Mouse (Mus musculus) stomach, embryonic 14.5 days (tissue): Measurements from ENCODE around the gene Mfng. TPM values are rescaled to one million over a fixed set of nuclear protein-coding genes. Genes with fewer than 3 reads are reported as not detected.

Source experiments
- ATAC-seq: fragments of 200-750 bp; cut with Nextera tagmentation; 2 replicates; pipeline ENCODE4 v1.8.0; 2017; ENCODE audit warnings: low read depth, moderate TSS enrichment; ENCODE audit not compliant: insufficient number of reproducible peaks, insufficient read depth, low FRiP score
- H3K27ac ChIP-seq: fragments of 300-500 bp; sonication (generic); 2 replicates; pipeline ENCODE4 v1.5.1; 2014; ENCODE audit warnings: mild to moderate bottlenecking, low read length, moderate library complexity, mixed read lengths
- H3K27me3 ChIP-seq: fragments of 300-500 bp; sonication (generic); 2 replicates; pipeline ENCODE4 v1.6.1; 2014; ENCODE audit warnings: low read length, control low read depth, mixed read lengths; ENCODE audit not compliant: control insufficient read depth, insufficient read depth
- H3K36me3 ChIP-seq: fragments of 300-500 bp; sonication (generic); 2 replicates; pipeline ENCODE4 v1.6.1; 2014; ENCODE audit warnings: mild to moderate bottlenecking, control low read depth, low read length, moderate library complexity, mixed read lengths; ENCODE audit not compliant: control insufficient read depth, insufficient read depth
- H3K4me1 ChIP-seq: fragments of 300-500 bp; sonication (generic); 2 replicates; pipeline ENCODE4 v1.6.1; 2014; ENCODE audit warnings: low read length, control low read depth, mixed read lengths; ENCODE audit not compliant: control insufficient read depth, insufficient read depth
- H3K4me2 ChIP-seq: fragments of 300-500 bp; sonication (generic); replicated peaks from 2 replicates; pipeline ENCODE4 v1.6.1; 2014; ENCODE audit warnings: low read depth, low read length, control low read depth
- H3K4me3 ChIP-seq: fragments of 300-500 bp; sonication (generic); 2 replicates; pipeline ENCODE4 v1.5.1; 2014; ENCODE audit warnings: low read depth, low read length, control low read depth
- H3K9ac ChIP-seq: fragments of 300-500 bp; sonication (generic); replicated peaks from 2 replicates; pipeline ENCODE4 v1.6.1; 2014; ENCODE audit warnings: low read depth, mild to moderate bottlenecking, control low read depth, low read length, moderate library complexity, mixed read lengths
- H3K9me3 ChIP-seq: fragments of 300-500 bp; sonication (generic); 2 replicates; pipeline ENCODE4 v1.6.1; 2016; ENCODE audit warnings: low read depth, low read length, control low read depth; ENCODE audit not compliant: control insufficient read depth
- WGBS: fragments of 180-500 bp; shearing (Covaris S2); extraction: QIAGEN DNeasy Blood & Tissue Kit; methylation state at CpG from one replicate; pipeline ENCODE4 v1.1.7; 2014; 5-methylcytosine and 5-hydroxymethylcytosine counted together
- polyA plus RNA-seq: library from polyadenylated mRNA; unstranded; fragments of >200 nt; fragmentation: Nextera tagmentation; extraction: Ambion mirVana; gene quantifications from 2 replicates; pipeline ENCODE4 v1.2.1, GENCODE M21; 2014

The Mfng gene
- polyA plus RNA-seq, 1 experiment from 2014 or later, result 15.7 TPM

GRCm38 (mm10) chr15:78796196-78797059 is 23.2 kb upstream of the Mfng start:
- no peak overlapping the region for H3K9ac ChIP-seq
- H3K27ac ChIP-seq, result no peak overlapping the region
- no peak; the same call in 1 of the 2 replicates for ATAC-seq
- H3K27me3 ChIP-seq, result no peaks in the 10 kb centered on the region
- H3K4me3 ChIP-seq, result no peak overlapping the region
- no peaks in the 10 kb centered on the region for H3K9me3 ChIP-seq
- 37% methylated on average over 25 of the region's 25 CpGs for WGBS
- H3K36me3 ChIP-seq, result no peaks in the 10 kb centered on the region
- H3K4me1 ChIP-seq, result peaks cover 9% of the 10 kb centered on the region; the same call in 1 of the 2 replicates
- no peak overlapping the region for H3K4me2 ChIP-seq

GRCm38 (mm10) chr15:78790990-78791389 is 17.7 kb upstream of the Mfng start:
- no peaks in the 10 kb centered on the region for H3K36me3 ChIP-seq
- no peak for ATAC-seq
- no peak overlapping the region for H3K9ac ChIP-seq
- no peaks in the 10 kb centered on the region for H3K9me3 ChIP-seq
- H3K27ac ChIP-seq, result peak overlapping the region; percentile 33; the same call in 1 of the 2 replicates
- H3K4me2 ChIP-seq, result no peak overlapping the region
- H3K4me3 ChIP-seq, result no peak overlapping the region
- H3K27me3 ChIP-seq, result no peaks in the 10 kb centered on the region
- WGBS, result 84% methylated on average over 12 of the region's 12 CpGs
- H3K4me1 ChIP-seq, result peaks cover 17% of the 10 kb centered on the region; the same call in 1 of the 2 replicates

- Histone ChIP-seq H3K36me3 (no peaks in the 10 kb centered on the region), H3K4me3 (no peak overlapping the region), H3K4me1 (peaks cover 19% of the 10 kb centered on the region; the same call in 1 of the 2 replicates), H3K27ac (no peak overlapping the region; the same call in 1 of the 2 replicates), H3K9me3 (no peaks in the 10 kb centered on the region), H3K27me3 (no peaks in the 10 kb centered on the region), H3K9ac (no peak overlapping the region), H3K4me2 (no peak overlapping the region)
- WGBS, result 48% methylated on average over 4 of the region's 4 CpGs
- ATAC-seq, result peak; percentile 50; the same call in 1 of the 2 replicates
These were observed 17.2 kb upstream of the Mfng start for GRCm38 (mm10) chr15:78790451-78790850.

- 86% methylated on average over 13 of the region's 13 CpGs for WGBS
- Histone ChIP-seq H3K9ac (no peak overlapping the region), H3K4me3 (no peak overlapping the region), H3K36me3 (no peaks in the 10 kb centered on the region), H3K27ac (no peak overlapping the region), H3K4me1 (peaks cover 19% of the 10 kb centered on the region; the same call in 1 of the 2 replicates), H3K27me3 (no peaks in the 10 kb centered on the region), H3K4me2 (no peak overlapping the region), H3K9me3 (no peaks in the 10 kb centered on the region)
- no peak for ATAC-seq
These were observed 16.5 kb upstream of the Mfng start for GRCm38 (mm10) chr15:78789721-78790323.

GRCm38 (mm10) chr15:78788042-78788441 is 14.8 kb upstream of the Mfng start:
- H3K4me2 ChIP-seq, result no peak overlapping the region
- no peak overlapping the region for H3K9ac ChIP-seq
- peak overlapping the region; percentile 63; the same call in 1 of the 2 replicates for H3K27ac ChIP-seq
- 59% methylated on average over 3 of the region's 3 CpGs for WGBS
- ATAC-seq, result no peak
- no peaks in the 10 kb centered on the region for H3K27me3 ChIP-seq
- H3K4me3 ChIP-seq, result no peak overlapping the region
- H3K4me1 ChIP-seq, result peaks cover 19% of the 10 kb centered on the region; the same call in 1 of the 2 replicates
- H3K36me3 ChIP-seq, result no peaks in the 10 kb centered on the region
- H3K9me3 ChIP-seq, result no peaks in the 10 kb centered on the region

GRCm38 (mm10) chr15:78787287-78787856 is 14.1 kb upstream of the Mfng start:
- WGBS, result 55% methylated on average over 9 of the region's 9 CpGs
- no peak overlapping the region for H3K4me2 ChIP-seq
- ATAC-seq, result no peak; the same call in 1 of the 2 replicates

GRCm38 (mm10) chr15:78786411-78786818 is 13.1 kb upstream of the Mfng start:
- H3K4me3 ChIP-seq, result no peak overlapping the region
- 76% methylated on average over 9 of the region's 9 CpGs for WGBS
- H3K9me3 ChIP-seq, result no peaks in the 10 kb centered on the region
- H3K27ac ChIP-seq, result peak overlapping the region; percentile 44; the same call in 1 of the 2 replicates
- H3K27me3 ChIP-seq, result no peaks in the 10 kb centered on the region
- no peak for ATAC-seq
- H3K36me3 ChIP-seq, result no peaks in the 10 kb centered on the region
- H3K4me1 ChIP-seq, result peaks cover 19% of the 10 kb centered on the region; the same call in 1 of the 2 replicates
- H3K4me2 ChIP-seq, result no peak overlapping the region
- no peak overlapping the region for H3K9ac ChIP-seq

More at GRCm38 (mm10) chr15:78787287-78787856, 14.1 kb upstream of the Mfng start:
- H3K27me3 ChIP-seq, result no peaks in the 10 kb centered on the region
- no peaks in the 10 kb centered on the region for H3K9me3 ChIP-seq
- no peak overlapping the region for H3K4me3 ChIP-seq
- no peaks in the 10 kb centered on the region for H3K36me3 ChIP-seq
- peaks cover 19% of the 10 kb centered on the region; the same call in 1 of the 2 replicates for H3K4me1 ChIP-seq
- H3K9ac ChIP-seq, result no peak overlapping the region
- peak overlapping the region; percentile 11; the same call in 1 of the 2 replicates for H3K27ac ChIP-seq

GRCm38 (mm10) chr15:78785961-78786360 is 12.7 kb upstream of the Mfng start:
- peak overlapping the region; percentile 44; the same call in 1 of the 2 replicates for H3K27ac ChIP-seq
- H3K9me3 ChIP-seq, result no peaks in the 10 kb centered on the region
- no peak for ATAC-seq
- H3K27me3 ChIP-seq, result no peaks in the 10 kb centered on the region
- H3K4me3 ChIP-seq, result no peak overlapping the region
- 23% methylated on average over 7 of the region's 7 CpGs for WGBS
- H3K4me1 ChIP-seq, result peaks cover 19% of the 10 kb centered on the region; the same call in 1 of the 2 replicates
- H3K36me3 ChIP-seq, result no peaks in the 10 kb centered on the region
- H3K9ac ChIP-seq, result no peak overlapping the region
- H3K4me2 ChIP-seq, result no peak overlapping the region
